19 mouse cellular contexts compared by ENCODE assay signal in the genomic region with DNA sequence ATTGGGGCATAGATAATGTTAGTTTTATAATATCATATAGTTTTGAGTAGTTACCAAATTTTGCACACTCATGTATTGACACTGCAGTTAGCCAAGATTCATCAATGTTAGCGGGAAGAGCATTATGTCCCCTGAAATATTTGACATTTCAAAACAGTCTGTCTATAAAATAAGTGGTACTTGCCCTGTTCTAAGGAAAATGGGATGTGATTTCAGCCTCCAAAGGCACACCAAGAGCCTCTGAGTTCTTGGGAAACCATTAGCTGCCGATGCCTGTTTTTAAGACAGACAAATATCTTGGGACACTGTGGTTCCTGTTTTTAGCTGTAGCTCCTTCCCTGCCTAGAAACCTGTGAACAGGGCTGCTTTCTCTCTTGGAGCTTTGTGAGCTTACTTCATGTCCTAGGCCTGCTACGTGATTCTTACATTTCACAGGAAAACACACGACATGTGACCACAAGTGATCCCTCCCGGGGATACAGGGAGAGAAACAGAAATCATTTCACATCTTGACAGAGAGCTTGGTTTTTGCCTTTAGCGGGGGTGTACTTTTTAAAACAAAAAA. TPM values are rescaled to one million over a fixed set of nuclear protein-coding genes. Genes with fewer than 3 reads are reported as not detected.
A peak's percentile ranks its signal among the peaks of the same experiment; 100 is the strongest.
DNase-seq lines count a peak whose midpoint lies in the region; ATAC-seq and TF ChIP-seq lines count a peak whose summit lies in the region.
"Had no signal": no experiment of that assay in that cellular context is flagged by ENCODE, and none has a peak within 500 bp of the region (broad histone marks: within the 10 kb centered on the region; RNA-seq: fewer than 3 reads in every experiment).

No protein-coding gene starts in this region.

- H3K27ac ChIP-seq in thymus, adult 2 months (ENCODE audit: control insufficient read depth, insufficient read depth, low read length), result peak overlapping the region; percentile 49; the same call in 1 of the 2 replicates
- H3K27ac ChIP-seq in bone marrow macrophage, adult 2 months (ENCODE audit: insufficient read depth, low read depth, low read length), result peak overlapping the region; percentile 93
- peak overlapping the region; percentile 94 for H3K27ac ChIP-seq in macrophage
- H3K27ac ChIP-seq: embryonic facial prominence, embryonic 12.5 days; forebrain, embryonic 10.5 days; hindbrain, embryonic 15.5 days; limb, embryonic 15.5 days had no signal

- no peak for DNase-seq in thymus, adult 2 months
- DNase-seq in thymus, postnatal 10 days (ENCODE audit: low spot score in 2 of 2), result no peak
- no peak for DNase-seq in kidney, postnatal 25 days
- DNase-seq: cerebellum, adult 11 months; cerebellum, postnatal 36 days; heart, postnatal 14 days; kidney, postnatal 4 days; lung, postnatal 14 days; midbrain, embryonic 14.5 days; right cerebral cortex, postnatal 14 days had no signal

- peaks cover 14% of the 10 kb centered on the region for H3K27me3 ChIP-seq in erythroblast, embryonic 14.5 days (ENCODE audit: control insufficient read depth)
- no peaks in the 10 kb centered on the region for H3K27me3 ChIP-seq in thymus, adult 2 months (ENCODE audit: control insufficient read depth, insufficient read depth, low read length)

- no peak for TF ChIP-seq CTCF in thymus, adult 2 months (IDR thresholded peaks at IDR 0.05; ENCODE audit: borderline replicate concordance, control insufficient read depth, extremely low read depth, insufficient read depth, low read length, poor library complexity)
- TF ChIP-seq CTCF in bone marrow macrophage, adult 2 months (IDR thresholded peaks at IDR 0.05; ENCODE audit: low read depth, low read length), result no peak

- H3K36me3 ChIP-seq in erythroblast, embryonic 14.5 days (ENCODE audit: control insufficient read depth), result peaks cover 28% of the 10 kb centered on the region
- H3K36me3 ChIP-seq in thymus, adult 2 months (ENCODE audit: control insufficient read depth, insufficient read depth, low read length), result no peaks in the 10 kb centered on the region
- no peaks in the 10 kb centered on the region for H3K36me3 ChIP-seq in macrophage (ENCODE audit: inconsistent target)
- H3K36me3 ChIP-seq: embryonic facial prominence, embryonic 12.5 days; forebrain, embryonic 10.5 days; hindbrain, embryonic 15.5 days; limb, embryonic 15.5 days had no signal

- no peak for TF ChIP-seq POLR2A in thymus, adult 2 months (IDR thresholded peaks at IDR 0.05; ENCODE audit: control insufficient read depth, extremely low read depth, insufficient read depth, low read length, poor library complexity)
- no peak for TF ChIP-seq POLR2A in bone marrow macrophage, adult 2 months (IDR thresholded peaks at IDR 0.05; ENCODE audit: borderline replicate concordance, low read depth, low read length)

- no peak for ATAC-seq in erythroblast, adult 5-6 weeks (replicated peaks; ENCODE audit: low FRiP score, poor library complexity, severe bottlenecking)
- ATAC-seq in inflammation-experienced regulatory T-cells, adult 6 months, result no peak

- no peaks in the 10 kb centered on the region for H3K9me3 ChIP-seq in erythroblast, embryonic 14.5 days (ENCODE audit: control insufficient read depth, low read length)
- H3K9me3 ChIP-seq: embryonic facial prominence, embryonic 12.5 days; forebrain, embryonic 10.5 days; hindbrain, embryonic 15.5 days; limb, embryonic 15.5 days had no signal

- H3K4me1 ChIP-seq in erythroblast, embryonic 14.5 days (ENCODE audit: control insufficient read depth), result peaks cover 72% of the 10 kb centered on the region
- peaks cover 13% of the 10 kb centered on the region for H3K4me1 ChIP-seq in thymus, adult 2 months (replicated peaks; ENCODE audit: control insufficient read depth, insufficient read depth, low read length)
- H3K4me1 ChIP-seq in bone marrow macrophage, adult 2 months (ENCODE audit: control insufficient read depth, insufficient read depth, low read length), result peaks cover 14% of the 10 kb centered on the region

- peak overlapping the region; percentile 99 for H3K4me3 ChIP-seq in erythroblast, embryonic 14.5 days (replicated peaks)
- peak overlapping the region; percentile 8; the same call in 1 of the 2 replicates for H3K4me3 ChIP-seq in thymus, adult 2 months (ENCODE audit: control insufficient read depth, insufficient read depth, low read length)
- peak overlapping the region; percentile 35 for H3K4me3 ChIP-seq in bone marrow macrophage, adult 2 months (ENCODE audit: insufficient read depth, low read length)
- H3K4me3 ChIP-seq in macrophage (ENCODE audit: inconsistent target), result peak overlapping the region; percentile 81
- H3K4me3 ChIP-seq: embryonic facial prominence, embryonic 12.5 days; forebrain, embryonic 10.5 days; hindbrain, embryonic 15.5 days; limb, embryonic 15.5 days had no signal

- 3% methylated on average over 6 of the region's 6 CpGs for WGBS in thymus, adult 2 months
- WGBS in macrophage (ENCODE audit: missing documents), result 5% methylated on average over 6 of the region's 6 CpGs

- peaks cover 76% of the 10 kb centered on the region for H3K79me2 ChIP-seq in macrophage (ENCODE audit: inconsistent target)

RNA-seq across cellular contexts. Expression of a gene that starts 4.0 kb away (rescaled TPM):
- 6.6 and 7.2 TPM in 2 replicates for polyA plus RNA-seq in erythroblast, embryonic 14.5 days (2012)
- total RNA-seq in erythroblast, adult 5-6 weeks (2015; ENCODE audit: low replicate concordance), result 61.1 and 70.4 TPM in 2 replicates
- total RNA-seq in erythroblast, adult 5-6 weeks (2017; ENCODE audit: low replicate concordance), result 27.2 and 32.0 TPM in 2 replicates
- polyA plus RNA-seq in thymus, adult 2 months (2012; rRNA removed), result 645 and 923 TPM in 2 replicates
- polyA plus RNA-seq in bone marrow macrophage, adult 2 months (2012; ENCODE audit: insufficient read depth, insufficient read length, missing spikeins), result 49.9 and 55.8 TPM in 2 replicates
- 100 to 1,000 TPM in 5 of 26 experiments, 10 to 100 TPM in 21; 37.4 to 229 (median 70.3) TPM for total RNA-seq in macrophage (2018; cell fraction: chromatin; rRNA removed)
- total RNA-seq in macrophage (2018; cell fraction: cytosol; rRNA removed), result 100 to 1,000 TPM in 1 of 26 experiments, 10 to 100 TPM in 25; 39.3 to 122 (median 50.4) TPM
- 100 to 1,000 TPM in 7 of 26 experiments, 10 to 100 TPM in 19; 43.7 to 239 (median 75.0) TPM for total RNA-seq in macrophage (2018; cell fraction: nucleus; rRNA removed)
- polyA plus RNA-seq in macrophage (2018), result 28.8 to 37.3 TPM (median 32.7 TPM) in 3 replicates
- 100 to 1,000 TPM; 134 to 138 (median 138) TPM for polyA plus RNA-seq in inflammation-experienced regulatory T-cells, adult 6 months (2017; shearing (Covaris generic))

Comparison
In these comparisons a context has a peak if more than half of its experiments do, and no peak if none do; other contexts are left out.
1. H3K4me3 ChIP-seq: peak in every context shown above with its lines; median percentile 99 in erythroblast, embryonic 14.5 days; 81 in macrophage; 35 in bone marrow macrophage, adult 2 months; 8 in thymus, adult 2 months.